Mouse (Mus musculus): Measurements from ENCODE around the gene Rab31. TPM values are rescaled to one million over a fixed set of nuclear protein-coding genes. Genes with fewer than 3 reads are reported as not detected.

Rab31 gene
- polyA plus RNA-seq, 1 experiment from 2014 or later = 60.8 TPM

DNA sequence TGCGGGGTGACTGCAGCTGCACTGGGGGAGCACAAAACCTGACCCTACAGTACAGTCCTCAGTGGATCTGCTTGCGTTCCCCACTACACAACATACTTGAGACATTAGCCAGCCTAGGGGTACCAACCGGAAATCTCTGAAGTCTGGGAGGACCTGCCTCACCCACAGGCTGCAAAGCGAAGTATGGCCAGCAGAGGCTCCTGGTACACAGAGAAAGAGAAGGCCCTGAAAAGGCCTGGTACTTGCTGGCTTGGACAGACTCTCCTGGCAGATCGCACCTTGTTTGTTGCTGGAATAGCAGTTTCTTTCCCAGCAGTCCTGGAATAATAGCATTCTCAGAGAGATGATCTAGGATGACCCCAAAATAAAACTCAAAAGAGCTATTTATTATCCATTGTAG is 66.3 kb downstream of the Rab31 start:
- Histone ChIP-seq H3K4me3 (no peak overlapping the region), H3K27ac (no peak overlapping the region), H3K4me1 (replicated peaks) (peaks cover 11% of the 10 kb centered on the region), H3K27me3 (ENCODE audit: insufficient read depth, poor library complexity, severe bottlenecking) (no peaks in the 10 kb centered on the region), H3K9me3 (peaks cover 8% of the 10 kb centered on the region), H3K36me3 (peaks cover 16% of the 10 kb centered on the region)
- WGBS = 84% methylated on average over 5 of the region's 5 CpGs
- DNase-seq (ENCODE audit: low spot score) = peak; percentile 23

DNA sequence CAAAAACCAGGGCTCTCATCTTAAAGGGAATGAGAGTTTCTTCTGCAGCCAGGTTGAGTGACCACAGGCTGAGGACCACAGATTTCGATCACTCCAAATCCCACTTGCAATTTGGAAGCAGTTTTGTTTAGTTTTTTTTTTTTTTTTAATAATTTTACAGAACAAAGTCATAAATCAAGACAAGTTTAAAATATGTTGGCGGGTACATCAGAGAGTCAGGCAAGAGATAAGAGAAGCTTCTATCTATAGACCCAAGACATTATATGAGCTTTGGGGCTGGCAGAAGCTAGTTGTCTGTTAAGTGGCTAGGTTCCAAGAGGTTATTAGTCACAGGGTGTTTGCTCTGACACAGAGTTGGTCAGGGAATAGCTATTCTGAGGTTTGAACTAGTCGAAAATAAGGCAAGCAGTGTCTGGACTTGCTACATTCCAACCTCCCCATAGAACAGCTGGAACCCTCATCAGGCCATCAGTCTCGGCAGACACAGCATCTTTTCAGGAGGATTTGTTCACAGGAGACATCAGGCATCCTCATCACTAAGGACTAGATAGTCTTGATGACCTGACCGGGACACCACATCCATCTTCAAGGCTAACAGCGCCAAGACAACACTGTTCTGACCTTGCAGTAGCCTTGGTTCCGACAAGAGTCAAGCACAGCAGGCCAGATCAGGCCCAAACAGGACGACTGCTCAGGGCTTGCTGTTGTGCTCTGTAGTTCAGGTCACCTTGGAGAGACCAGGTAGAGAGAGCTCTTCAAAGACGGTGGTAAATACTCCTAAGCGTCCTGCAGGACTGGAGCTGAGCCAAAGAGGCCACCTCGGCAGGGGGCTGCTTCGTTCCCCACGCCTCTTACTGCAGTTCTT is 68.8 kb downstream of the Rab31 start:
- no peak overlapping the region for H3K27ac ChIP-seq
- 0 out of 2 replicates have a peak, but pooled peaks cover 7% of the 10 kb centered on the region for H3K36me3 ChIP-seq
- WGBS = 85% methylated on average over 13 of the region's 13 CpGs
- H3K4me1 ChIP-seq (replicated peaks) = peaks cover 23% of the 10 kb centered on the region
- H3K27me3 ChIP-seq (ENCODE audit: insufficient read depth, poor library complexity, severe bottlenecking) = no peaks in the 10 kb centered on the region
- no peak overlapping the region for H3K4me3 ChIP-seq
- no peaks in the 10 kb centered on the region for H3K9me3 ChIP-seq
- no peak for DNase-seq (ENCODE audit: low spot score)

DNA sequence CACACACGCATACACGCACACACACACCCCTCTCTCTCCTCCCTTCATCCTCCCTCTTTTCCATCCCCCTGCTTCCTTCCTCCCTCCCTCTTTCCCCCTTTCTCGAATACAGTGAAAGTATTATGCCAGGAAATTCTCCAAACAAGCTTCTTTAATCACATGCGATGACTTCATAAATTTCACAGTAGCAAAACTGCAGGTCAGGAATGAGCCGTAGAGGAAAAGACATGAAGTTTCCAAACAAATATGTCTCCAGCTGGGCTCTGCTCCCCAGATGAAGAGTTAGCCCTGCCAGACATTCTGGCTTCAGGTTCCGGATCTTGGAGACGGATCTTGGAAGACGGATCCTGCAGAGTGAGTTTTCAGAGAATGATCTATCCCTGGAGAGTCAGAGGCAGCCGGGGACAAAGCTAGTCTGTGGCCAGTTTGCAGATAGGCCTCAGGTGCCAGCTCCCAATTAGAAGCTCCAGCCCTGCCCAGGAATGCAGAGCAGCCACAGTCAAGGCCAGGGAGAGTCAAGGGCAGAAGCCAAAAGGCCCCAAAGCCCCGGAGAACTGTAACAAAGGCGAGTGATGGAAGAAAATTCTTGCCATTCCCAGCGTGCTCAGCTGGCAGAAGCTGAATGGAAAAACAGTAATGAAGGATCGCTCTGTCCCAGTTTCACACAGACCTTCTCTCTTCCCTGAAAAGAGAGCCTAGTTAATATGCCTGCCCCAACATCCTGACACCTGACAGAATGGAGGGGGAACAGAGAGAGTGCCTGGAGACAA is 70.6 kb downstream of the Rab31 start:
- Histone ChIP-seq H3K36me3 (peaks cover 13% of the 10 kb centered on the region), H3K27ac (peak overlapping the region; percentile 75), H3K4me3 (no peak overlapping the region), H3K4me1 (replicated peaks) (peaks cover 23% of the 10 kb centered on the region), H3K27me3 (ENCODE audit: insufficient read depth, poor library complexity, severe bottlenecking) (no peaks in the 10 kb centered on the region), H3K9me3 (no peaks in the 10 kb centered on the region)
- peak; percentile 44 for DNase-seq (ENCODE audit: low spot score)
- WGBS = 66% methylated on average over 13 of the region's 13 CpGs

DNA sequence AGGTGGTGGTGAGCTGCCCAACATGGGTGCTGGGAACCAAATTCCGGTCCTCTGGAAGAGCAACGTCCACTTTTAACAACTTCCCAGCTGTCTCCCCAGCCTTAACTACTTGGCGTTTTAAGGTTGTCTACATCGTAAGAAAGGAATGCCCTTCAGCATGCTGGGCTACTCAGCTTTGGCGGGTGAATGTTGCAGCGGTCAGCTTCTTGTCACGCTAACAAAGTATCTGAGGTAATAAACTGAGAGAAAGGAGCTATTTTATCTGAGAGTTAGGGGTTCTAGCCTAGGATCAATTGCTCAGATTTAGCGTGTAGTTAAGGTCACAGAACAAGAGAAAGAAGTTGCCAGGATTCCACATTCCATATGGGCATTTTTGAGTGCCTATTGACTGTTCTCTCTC is 71.2 kb downstream of the Rab31 start:
- Histone ChIP-seq H3K27me3 (ENCODE audit: insufficient read depth, poor library complexity, severe bottlenecking) (no peaks in the 10 kb centered on the region), H3K27ac (peak overlapping the region; percentile 75; the same call in 1 of the 2 replicates), H3K4me3 (no peak overlapping the region), H3K4me1 (replicated peaks) (peaks cover 23% of the 10 kb centered on the region), H3K36me3 (peaks cover 17% of the 10 kb centered on the region), H3K9me3 (no peaks in the 10 kb centered on the region)
- WGBS = 91% methylated on average over 8 of the region's 8 CpGs
- no peak for DNase-seq (ENCODE audit: low spot score)

DNA sequence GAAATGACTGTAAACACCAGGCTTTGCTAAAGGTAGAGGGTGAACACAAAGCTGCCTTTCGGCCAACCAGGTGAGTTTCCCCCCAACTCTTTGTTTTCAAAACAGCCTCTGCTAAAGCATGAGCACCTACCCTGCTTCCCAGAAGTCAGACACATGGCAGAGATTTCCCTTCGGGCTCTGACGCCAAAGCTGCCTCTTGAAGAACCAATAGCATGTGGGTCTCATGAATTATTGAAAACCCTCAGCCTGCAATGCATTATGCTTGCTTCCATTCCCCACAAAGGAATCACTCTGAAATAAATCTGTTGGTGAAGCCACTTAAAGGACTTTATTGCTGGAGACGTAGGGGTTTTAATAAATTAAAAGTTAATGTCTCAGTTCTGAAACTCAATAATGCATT is 72.5 kb downstream of the Rab31 start:
- Histone ChIP-seq H3K9me3 (no peaks in the 10 kb centered on the region), H3K4me3 (no peak overlapping the region), H3K4me1 (replicated peaks) (peaks cover 23% of the 10 kb centered on the region), H3K27ac (peak overlapping the region; percentile 77), H3K36me3 (peaks cover 19% of the 10 kb centered on the region), H3K27me3 (ENCODE audit: insufficient read depth, poor library complexity, severe bottlenecking) (no peaks in the 10 kb centered on the region)
- WGBS = 61% methylated on average over 4 of the region's 4 CpGs
- peak; percentile 16 for DNase-seq (ENCODE audit: low spot score)

DNA sequence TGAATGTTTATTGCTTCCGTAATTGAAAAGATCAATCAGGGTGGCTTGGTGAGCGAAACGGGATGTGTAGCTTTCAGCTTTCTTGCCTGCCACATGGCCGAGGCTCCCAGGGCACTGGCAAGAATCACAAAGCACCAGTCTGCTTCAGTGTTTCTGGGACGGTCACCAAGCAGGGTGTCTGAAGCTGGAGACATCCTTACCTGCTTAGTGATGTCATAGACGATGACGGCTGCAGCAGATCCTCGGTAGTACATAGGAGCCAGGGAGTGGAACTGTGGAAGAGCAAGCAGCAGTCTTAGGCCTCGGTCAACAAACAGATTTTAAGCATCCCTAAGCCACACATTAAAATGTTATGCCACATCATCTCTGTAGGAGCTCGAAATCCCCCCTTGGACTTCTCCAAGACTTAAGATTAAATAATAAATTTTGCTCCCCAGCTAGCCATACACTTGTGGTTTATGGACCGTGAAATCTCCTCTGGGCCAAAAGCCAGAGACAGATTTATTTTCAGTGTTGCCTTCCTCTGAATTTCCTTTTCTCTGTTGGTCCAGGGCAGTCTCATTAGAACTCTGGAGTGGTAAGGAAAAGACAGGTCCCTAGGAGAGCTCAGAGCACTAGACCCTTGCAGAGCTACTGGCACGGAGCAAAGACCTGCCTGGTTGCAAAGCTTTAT is 74.6 kb downstream of the Rab31 start:
- no peaks in the 10 kb centered on the region for H3K9me3 ChIP-seq
- peaks cover 20% of the 10 kb centered on the region for H3K36me3 ChIP-seq
- H3K4me3 ChIP-seq = no peak overlapping the region
- WGBS = 92% methylated on average over 12 of the region's 12 CpGs
- no peaks in the 10 kb centered on the region for H3K27me3 ChIP-seq (ENCODE audit: insufficient read depth, poor library complexity, severe bottlenecking)
- H3K27ac ChIP-seq = no peak overlapping the region
- H3K4me1 ChIP-seq (replicated peaks) = peaks cover 23% of the 10 kb centered on the region
- no peak for DNase-seq (ENCODE audit: low spot score)

DNA sequence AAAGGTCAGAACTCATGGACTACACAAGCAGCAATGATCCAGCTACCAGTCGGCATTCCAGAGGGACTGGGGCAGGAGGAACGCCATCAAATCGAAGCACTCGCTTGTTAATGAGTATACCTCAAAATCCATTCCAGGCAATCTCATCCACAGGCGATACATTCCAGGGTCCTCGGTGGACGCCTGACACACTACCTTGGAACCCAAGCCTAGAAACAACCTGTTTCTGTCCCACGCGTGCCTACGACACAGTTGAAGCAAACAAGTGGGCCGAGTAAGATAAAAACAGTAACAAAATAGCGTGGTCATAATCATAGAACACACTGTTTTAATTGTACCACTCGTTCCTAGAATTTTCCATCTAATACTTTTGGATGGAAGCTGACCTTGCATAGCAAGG is 75.6 kb downstream of the Rab31 start:
- Histone ChIP-seq H3K9me3 (no peaks in the 10 kb centered on the region), H3K27me3 (ENCODE audit: insufficient read depth, poor library complexity, severe bottlenecking) (no peaks in the 10 kb centered on the region), H3K4me3 (no peak overlapping the region), H3K36me3 (peaks cover 20% of the 10 kb centered on the region), H3K27ac (no peak overlapping the region), H3K4me1 (replicated peaks) (peaks cover 18% of the 10 kb centered on the region; the same call in 1 of the 2 replicates)
- DNase-seq (ENCODE audit: low spot score) = no peak
- WGBS = 98% methylated on average over 13 of the region's 13 CpGs

DNA sequence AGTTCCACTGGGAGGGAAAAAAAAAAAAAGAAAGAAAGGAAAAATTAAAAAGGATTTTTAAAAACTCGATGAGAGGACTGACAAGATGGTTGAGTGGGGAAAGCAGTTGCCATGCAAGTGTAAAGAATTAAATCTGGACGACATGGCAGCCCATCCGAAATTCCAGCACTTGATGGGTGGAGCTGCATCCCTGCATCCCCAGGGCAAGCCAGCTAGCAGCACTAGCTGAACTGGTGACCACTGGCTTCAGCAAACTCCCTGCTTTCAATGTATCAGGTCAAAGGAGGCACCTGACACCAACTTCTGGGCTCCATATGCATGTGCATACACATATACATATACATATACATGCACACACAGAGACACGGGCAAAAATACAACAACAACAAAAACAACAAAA is 80.3 kb downstream of the Rab31 start:
- DNase-seq (ENCODE audit: low spot score) = no peak
- H3K36me3 ChIP-seq = peaks cover 34% of the 10 kb centered on the region
- H3K4me1 ChIP-seq (replicated peaks) = no peaks in the 10 kb centered on the region
- no peak overlapping the region for H3K27ac ChIP-seq
- 76% methylated on average over 4 of the region's 4 CpGs for WGBS
- no peaks in the 10 kb centered on the region for H3K9me3 ChIP-seq
- no peaks in the 10 kb centered on the region for H3K27me3 ChIP-seq (ENCODE audit: insufficient read depth, poor library complexity, severe bottlenecking)
- no peak overlapping the region for H3K4me3 ChIP-seq

DNA sequence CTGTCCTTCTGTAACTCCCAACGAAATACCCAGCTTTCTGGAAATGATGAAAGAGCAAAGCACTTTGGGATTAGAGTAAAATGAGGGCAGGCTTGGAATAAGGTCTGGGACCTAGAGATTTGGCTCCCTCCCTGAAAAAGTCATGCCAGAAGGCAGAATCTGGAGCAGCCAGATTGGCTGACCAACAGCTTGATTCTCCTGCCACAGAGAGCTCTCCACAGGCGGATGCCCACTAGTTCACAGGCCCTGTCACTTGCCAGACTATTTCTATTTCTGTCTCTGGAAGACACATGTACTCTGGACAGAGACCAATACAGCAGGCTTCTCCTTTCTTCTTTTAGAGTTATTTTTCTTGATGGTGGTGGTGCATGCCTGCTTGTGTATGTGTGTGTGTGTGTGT is 88.8 kb downstream of the Rab31 start:
- no peaks in the 10 kb centered on the region for H3K27me3 ChIP-seq (ENCODE audit: insufficient read depth, poor library complexity, severe bottlenecking)
- no peak overlapping the region for H3K27ac ChIP-seq
- H3K4me3 ChIP-seq = no peak overlapping the region
- WGBS = 76% methylated on average over 2 of the region's 2 CpGs
- H3K9me3 ChIP-seq = no peaks in the 10 kb centered on the region
- DNase-seq (ENCODE audit: low spot score) = no peak
- no peaks in the 10 kb centered on the region for H3K36me3 ChIP-seq
- 0 out of 2 replicates have a peak, but pooled peaks cover 5% of the 10 kb centered on the region for H3K4me1 ChIP-seq (replicated peaks)

DNA sequence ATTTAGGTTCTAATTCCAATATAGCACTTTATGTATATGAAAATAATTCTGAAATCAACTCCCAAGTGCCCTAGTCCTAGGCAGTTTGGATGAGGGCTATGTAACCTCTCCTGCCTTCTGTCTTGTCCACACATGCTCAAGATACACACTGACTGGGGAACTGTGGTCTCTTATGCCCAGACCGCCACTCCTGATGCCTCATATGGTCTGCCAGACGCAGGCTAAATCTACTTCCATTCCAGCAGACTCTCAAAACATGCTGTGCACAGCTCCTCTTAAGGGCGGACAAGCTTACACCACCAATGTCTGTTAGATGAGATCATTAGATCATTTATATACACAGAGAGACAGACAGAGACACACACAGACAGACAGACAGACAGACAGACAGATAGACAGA is 89.2 kb downstream of the Rab31 start:
- no peak for DNase-seq (ENCODE audit: low spot score)
- Histone ChIP-seq H3K9me3 (no peaks in the 10 kb centered on the region), H3K36me3 (no peaks in the 10 kb centered on the region), H3K4me3 (no peak overlapping the region), H3K27ac (no peak overlapping the region), H3K27me3 (ENCODE audit: insufficient read depth, poor library complexity, severe bottlenecking) (no peaks in the 10 kb centered on the region), H3K4me1 (replicated peaks) (0 out of 2 replicates have a peak, but pooled peaks cover 5% of the 10 kb centered on the region)
- 83% methylated on average over 3 of the region's 3 CpGs for WGBS

DNA sequence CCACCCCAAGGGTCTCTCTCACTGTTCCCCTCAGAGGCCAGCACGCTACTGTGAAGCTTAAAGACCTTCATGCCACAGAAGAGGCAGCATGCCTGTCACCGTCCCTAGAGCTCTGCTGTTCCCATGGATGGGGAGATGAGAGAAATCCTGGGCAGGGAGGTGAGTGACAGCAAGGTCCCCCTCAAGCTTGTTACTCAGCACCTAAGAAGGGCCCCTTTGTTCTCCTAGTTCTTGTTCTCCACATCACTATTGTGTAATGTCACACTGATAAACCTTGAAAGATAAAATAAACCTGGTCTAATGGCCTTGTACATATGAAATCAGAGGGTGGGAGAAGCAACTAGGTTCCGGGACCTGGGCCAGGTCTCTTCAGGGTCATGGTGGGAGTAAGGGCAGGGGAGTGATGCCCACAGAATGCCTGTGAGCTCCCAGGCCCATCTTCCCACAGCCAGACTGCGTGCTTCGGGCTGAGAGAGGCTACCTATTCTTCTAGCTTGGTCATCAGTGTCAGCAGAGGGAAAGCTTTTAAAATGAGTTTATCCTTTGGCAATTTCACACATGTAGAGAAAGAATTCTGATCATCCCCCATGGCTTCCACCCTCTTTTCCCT is 90.4 kb downstream of the Rab31 start:
- no peaks in the 10 kb centered on the region for H3K9me3 ChIP-seq
- no peaks in the 10 kb centered on the region for H3K27me3 ChIP-seq (ENCODE audit: insufficient read depth, poor library complexity, severe bottlenecking)
- 0 out of 2 replicates have a peak, but pooled peaks cover 5% of the 10 kb centered on the region for H3K4me1 ChIP-seq (replicated peaks)
- no peak overlapping the region for H3K27ac ChIP-seq
- no peak for DNase-seq (ENCODE audit: low spot score)
- 88% methylated on average over 5 of the region's 5 CpGs for WGBS
- H3K36me3 ChIP-seq = no peaks in the 10 kb centered on the region
- no peak overlapping the region for H3K4me3 ChIP-seq

DNA sequence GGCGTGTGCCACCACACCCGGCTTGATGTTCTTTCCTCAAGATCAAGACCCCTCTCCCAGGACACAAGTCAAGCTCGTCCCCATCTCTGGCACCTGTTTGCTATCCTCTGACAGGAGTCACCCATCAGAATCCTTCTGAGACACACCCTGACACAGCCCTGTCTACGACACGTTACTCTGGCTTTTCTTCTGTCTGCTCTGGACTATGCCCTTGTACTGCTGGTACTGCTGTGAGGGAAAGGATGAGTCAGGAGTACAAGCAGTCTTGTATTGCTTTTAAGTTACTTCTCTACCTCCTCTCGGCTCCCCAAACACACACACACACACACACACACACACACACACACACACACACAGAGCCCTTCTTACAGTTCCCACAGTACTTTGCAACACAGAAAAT is 91.0 kb downstream of the Rab31 start:
- no peak overlapping the region for H3K4me3 ChIP-seq
- 84% methylated on average over 6 of the region's 6 CpGs for WGBS
- H3K27ac ChIP-seq = no peak overlapping the region
- H3K9me3 ChIP-seq = no peaks in the 10 kb centered on the region
- H3K4me1 ChIP-seq (replicated peaks) = 0 out of 2 replicates have a peak, but pooled peaks cover 5% of the 10 kb centered on the region
- H3K36me3 ChIP-seq = no peaks in the 10 kb centered on the region
- H3K27me3 ChIP-seq (ENCODE audit: insufficient read depth, poor library complexity, severe bottlenecking) = no peaks in the 10 kb centered on the region
- DNase-seq (ENCODE audit: low spot score) = no peak

All from hindbrain, embryonic 10.5 days (tissue).